Mouse (Mus musculus) ES-E14 (cell line): ENCODE measurements around the gene Pxk.

Experiments
- MAFK ChIP-seq: IDR thresholded peaks from 2 replicates; pipeline ENCODE4 v1.6.1; 2014; ENCODE audit warnings: mild to moderate bottlenecking, low read depth, low read length, inconsistent platforms; ENCODE audit not compliant: insufficient read depth
- ZC3H11A ChIP-seq: IDR thresholded peaks from 2 replicates; pipeline ENCODE4 v1.6.1; 2012; ENCODE audit warnings: low read depth, mild to moderate bottlenecking, inconsistent platforms, low read length, borderline replicate concordance
- ZNF384 ChIP-seq: IDR thresholded peaks from 2 replicates; pipeline ENCODE4 v1.6.1; 2012; ENCODE audit warnings: low read depth, low read length, inconsistent platforms

DNA sequence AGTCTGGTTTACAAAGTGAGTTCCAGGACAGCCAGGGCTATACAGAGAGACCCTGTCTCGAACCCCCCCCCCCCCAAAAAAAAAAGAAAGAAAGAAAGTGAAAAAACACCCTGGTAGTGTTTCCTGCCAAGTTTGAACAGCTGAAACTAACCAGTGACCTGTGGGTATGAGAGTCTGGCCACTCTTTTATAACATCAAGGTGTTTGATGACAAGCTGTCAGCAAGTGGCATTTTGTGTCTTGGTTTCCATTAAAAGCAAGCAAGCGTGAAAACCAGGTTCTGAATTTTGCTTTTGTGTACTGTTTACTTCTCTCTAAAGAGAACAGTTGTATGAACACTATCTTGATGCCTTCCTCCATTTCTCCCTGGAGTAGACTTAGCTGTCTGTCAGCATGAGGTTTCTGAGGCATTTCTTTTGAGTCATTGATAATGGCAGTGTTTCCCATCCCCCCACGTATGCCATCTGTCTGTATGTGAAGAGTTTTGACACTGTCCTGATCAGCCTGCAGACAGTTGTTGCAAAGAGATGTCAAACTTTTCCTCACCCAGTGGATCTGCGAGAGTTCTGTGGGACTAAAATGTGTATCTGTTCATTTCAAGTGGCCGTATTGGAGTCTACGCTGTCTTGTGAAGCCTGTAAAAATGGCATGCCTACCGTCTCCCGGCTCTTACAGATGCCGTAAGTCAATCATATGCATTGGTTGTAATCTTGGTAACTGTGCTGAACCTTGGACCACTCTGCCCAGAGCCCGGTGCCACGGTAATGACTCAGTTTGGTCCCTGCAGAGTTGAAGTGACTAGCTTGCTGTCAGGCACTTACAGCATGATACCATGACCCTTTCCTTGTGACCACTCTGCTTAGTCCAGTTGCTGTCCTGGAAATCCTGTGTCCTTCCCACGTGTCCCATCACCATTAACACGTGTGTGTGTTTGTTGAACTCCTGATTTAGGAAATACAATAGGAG is 47.9 kb downstream of the Pxk start:
- TF ChIP-seq ZNF384 (no peak), MAFK (no peak), ZC3H11A (no peak)
